In the genomic region with DNA sequence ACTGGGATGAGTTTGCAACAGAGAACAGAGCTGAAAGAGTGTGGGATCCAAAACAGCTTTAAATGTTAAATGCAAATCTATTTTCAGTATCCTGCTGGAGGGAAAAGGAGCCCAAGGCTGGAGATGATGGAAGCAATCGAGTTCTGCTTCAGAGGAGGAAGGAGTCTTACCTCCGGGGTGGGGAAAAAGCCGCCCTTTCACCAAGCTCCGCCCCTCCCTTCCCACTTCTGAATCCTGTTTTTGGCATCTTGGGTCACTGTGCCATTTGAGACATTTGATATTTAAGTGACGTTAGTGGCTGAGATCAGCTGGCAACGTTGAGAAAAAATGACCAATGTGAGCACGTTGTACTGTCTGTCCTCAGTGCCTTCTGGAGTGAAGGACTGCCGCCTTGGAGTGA, we compare ENCODE assay signal across 20 mouse cellular contexts. TPM values are rescaled to one million over a fixed set of nuclear protein-coding genes. Genes with fewer than 3 reads are reported as not detected.
DNase-seq lines count a peak whose midpoint lies in the region; ATAC-seq and TF ChIP-seq lines count a peak whose summit lies in the region.
"Had no signal": no experiment of that assay in that cellular context is flagged by ENCODE, and none has a peak within 500 bp of the region (broad histone marks: within the 10 kb centered on the region; RNA-seq: fewer than 3 reads in every experiment).

No protein-coding gene starts in this region.

- H3K27ac ChIP-seq in forebrain, embryonic 12.5 days, result no peak overlapping the region
- H3K27ac ChIP-seq: hindbrain, embryonic 15.5 days; midbrain, embryonic 15.5 days; stomach, embryonic 15.5 days had no signal

- no peak overlapping the region for H3K4me3 ChIP-seq in myocyte
- H3K4me3 ChIP-seq in forebrain, embryonic 12.5 days (replicated peaks), result no peak overlapping the region
- H3K4me3 ChIP-seq: hindbrain, embryonic 15.5 days; midbrain, embryonic 15.5 days; stomach, embryonic 15.5 days had no signal

- H3K36me3 ChIP-seq in myocyte (ENCODE audit: control insufficient read depth, insufficient read depth), result no peaks in the 10 kb centered on the region
- H3K36me3 ChIP-seq in forebrain, embryonic 12.5 days (replicated peaks), result no peaks in the 10 kb centered on the region
- H3K36me3 ChIP-seq: hindbrain, embryonic 15.5 days; midbrain, embryonic 15.5 days; stomach, embryonic 15.5 days had no signal

- H3K9me3 ChIP-seq in forebrain, embryonic 12.5 days, result no peaks in the 10 kb centered on the region
- H3K9me3 ChIP-seq: hindbrain, embryonic 15.5 days; midbrain, embryonic 15.5 days; stomach, embryonic 15.5 days had no signal

- H3K79me2 ChIP-seq in myocyte (ENCODE audit: control insufficient read depth, insufficient read depth), result peaks cover 61% of the 10 kb centered on the region

- no peak overlapping the region for H3K9ac ChIP-seq in forebrain, embryonic 12.5 days
- H3K9ac ChIP-seq: hindbrain, embryonic 15.5 days; midbrain, embryonic 15.5 days; stomach, embryonic 15.5 days had no signal

- no peak overlapping the region for H3ac ChIP-seq in myocyte (ENCODE audit: control insufficient read depth, insufficient read length)

- H3K27me3 ChIP-seq in myocyte (ENCODE audit: control insufficient read depth, insufficient read depth, insufficient read length), result no peaks in the 10 kb centered on the region
- H3K27me3 ChIP-seq in forebrain, embryonic 12.5 days, result peaks cover 6% of the 10 kb centered on the region
- H3K27me3 ChIP-seq: Patski had no signal

- WGBS in forebrain, embryonic 12.5 days, result 68% methylated on average over 8 of the region's 8 CpGs

- peak; percentile 38 for DNase-seq in adrenal gland, postnatal 10 days
- DNase-seq in adrenal gland, postnatal 4 days (ENCODE audit: low spot score in 2 of 2), result no peak
- peak; percentile 45 for DNase-seq in layer of hippocampus, adult 9-11 months
- DNase-seq in layer of hippocampus, adult 8-10 months (ENCODE audit: low spot score in 2 of 2), result no peak
- DNase-seq in adrenal gland, postnatal 14 days, result peak; percentile 31
- no peak for DNase-seq in c-Kit-positive CD71-positive TER-119-positive erythroid progenitor cells, embryonic 14.5 days (ENCODE audit: low spot score)
- DNase-seq: cerebellum, postnatal 14 days; heart, postnatal 10 days; kidney, adult 18-20 months; kidney, postnatal 14 days; layer of hippocampus, postnatal 36 days; spleen, adult 18-20 months; thymus, postnatal 14 days had no signal

- peak overlapping the region; percentile 62 for H3K4me2 ChIP-seq in myocyte (ENCODE audit: low read depth)
- no peak overlapping the region for H3K4me2 ChIP-seq in forebrain, embryonic 12.5 days
- H3K4me2 ChIP-seq: hindbrain, embryonic 15.5 days; midbrain, embryonic 15.5 days; stomach, embryonic 15.5 days had no signal

- TF ChIP-seq POLR2A in myocyte (IDR thresholded peaks at IDR 0.05; ENCODE audit: insufficient read length, low read depth), result no peak

- peaks cover 15% of the 10 kb centered on the region; the same call in 1 of the 2 replicates for H3K4me1 ChIP-seq in forebrain, embryonic 12.5 days

- ATAC-seq in forebrain, embryonic 12.5 days (ENCODE audit: low FRiP score), result no peak
- ATAC-seq: forebrain, embryonic 16.5 days; midbrain, embryonic 15.5 days; Patski had no signal

TF ChIP-seq in myocyte, 11 proteins besides CTCF, POLR2A, EP300 and RAD21:
- TF ChIP-seq POLR2AphosphoS2 (IDR thresholded peaks at IDR 0.05; ENCODE audit: insufficient read length, low read depth), result no peak
- no peak for TF ChIP-seq TCF12 (IDR thresholded peaks at IDR 0.05; ENCODE audit: insufficient read depth, poor library complexity, severe bottlenecking)
- no peak for TF ChIP-seq USF1 (IDR thresholded peaks at IDR 0.05; ENCODE audit: low read depth)
- TF ChIP-seq MYOG (IDR thresholded peaks at IDR 0.05; ENCODE audit: control insufficient read depth in 1 of 3, insufficient read depth in 1 of 3, insufficient read length in 2 of 3, low read depth in 2 of 3), result no peak
- TF ChIP-seq SRF (IDR thresholded peaks at IDR 0.05; ENCODE audit: control insufficient read depth, insufficient read length, low read depth), result no peak

RNA-seq across cellular contexts. Expression of gene Arntl, which starts 8.9 kb away (rescaled TPM):
- 10 to 100 TPM; 22.9 to 25.7 TPM for total RNA-seq in adrenal gland, postnatal 10 days (2021)
- total RNA-seq in adrenal gland, postnatal 4 days (2021), result 10 to 100 TPM; 27.1 to 31.5 TPM
- 10 to 100 TPM; 28.3 to 37.8 (median 31.9) TPM for total RNA-seq in layer of hippocampus, adult 8-10 months (2022)
- total RNA-seq in adrenal gland, postnatal 14 days (2021), result 30.6 and 41.6 TPM in 2 replicates
- polyA plus RNA-seq in myocyte (2012; fragmentation: generic; extraction: Trizol), result 10.5 TPM
- 9.9 and 11.3 TPM in 2 replicates for polyA plus RNA-seq in forebrain, embryonic 12.5 days (2016; fragmentation: Nextera tagmentation; extraction: Ambion mirVana)

Comparison
In these comparisons a context has a peak if more than half of its experiments do, and no peak if none do; other contexts are left out.
1. DNase-seq: peak in adrenal gland, postnatal 10 days (single experiment), layer of hippocampus, adult 9-11 months (single experiment) and adrenal gland, postnatal 14 days (single experiment); none in adrenal gland, postnatal 4 days (0 of 2), layer of hippocampus, adult 8-10 months (0 of 2) and c-Kit-positive CD71-positive TER-119-positive erythroid progenitor cells, embryonic 14.5 days (single experiment).